Mouse (Mus musculus): Measurements from ENCODE around the gene Syna. TPM values are rescaled to one million over a fixed set of nuclear protein-coding genes. Genes with fewer than 3 reads are reported as not detected.
A peak's percentile ranks its signal among the peaks of the same experiment; 100 is the strongest.

The Syna gene
- not detected for total RNA-seq (2021)
- long read RNA-seq, experiment 1, result 0 reads
- long read RNA-seq, experiment 2, result 0 reads

DNA sequence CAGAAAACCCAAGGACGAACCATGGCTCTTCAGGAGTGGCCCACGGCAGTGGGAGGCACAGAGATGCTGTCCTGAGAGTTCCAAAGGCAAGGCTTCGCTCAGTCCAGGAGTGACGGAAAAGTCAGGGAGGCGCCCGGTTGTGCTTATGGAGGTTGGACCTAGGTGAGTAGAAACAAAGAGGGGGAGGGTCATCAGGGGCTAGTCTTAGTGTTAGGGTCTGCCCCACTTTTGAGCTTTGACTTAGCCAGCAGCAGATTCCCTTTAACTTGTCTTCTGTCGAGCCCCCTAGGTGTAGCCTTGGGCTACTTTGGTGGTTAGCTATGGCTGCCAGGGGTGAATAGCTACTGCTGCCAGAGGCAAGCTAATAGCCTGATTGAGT lies at the start of gene Syna:
TSS of gene Syna (minus strand) at position 101 of the 379 bp plus-strand sequence.
- no peak for DNase-seq (ENCODE audit: low spot score in 2 of 2)

DNA sequence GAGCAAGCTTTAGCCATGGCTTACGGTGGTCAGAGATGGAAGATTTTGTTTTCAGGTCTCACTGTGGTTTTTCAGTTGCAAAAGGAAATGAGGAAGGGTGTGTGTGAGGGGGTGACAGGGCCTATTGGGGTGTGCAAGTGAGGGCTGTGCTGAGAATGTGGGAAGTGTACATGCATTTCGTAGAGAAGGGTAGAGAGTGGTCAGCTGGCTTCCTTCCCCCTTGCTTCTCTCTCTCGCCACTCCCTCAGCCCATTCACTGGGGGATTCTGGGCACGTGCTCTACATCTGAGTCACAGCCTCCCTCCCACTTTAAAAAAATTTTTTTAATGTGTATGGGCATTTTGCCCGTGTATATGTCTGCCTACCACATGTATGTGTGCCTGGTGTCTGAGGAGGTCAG lies 47.1 kb upstream of the Syna start:
- no peak for DNase-seq (ENCODE audit: low spot score in 2 of 2)

GRCm38 (mm10) chr5:134606314-134606713 lies 46.3 kb upstream of the Syna start:
- DNase-seq (ENCODE audit: low spot score in 2 of 2), result no peak

DNA sequence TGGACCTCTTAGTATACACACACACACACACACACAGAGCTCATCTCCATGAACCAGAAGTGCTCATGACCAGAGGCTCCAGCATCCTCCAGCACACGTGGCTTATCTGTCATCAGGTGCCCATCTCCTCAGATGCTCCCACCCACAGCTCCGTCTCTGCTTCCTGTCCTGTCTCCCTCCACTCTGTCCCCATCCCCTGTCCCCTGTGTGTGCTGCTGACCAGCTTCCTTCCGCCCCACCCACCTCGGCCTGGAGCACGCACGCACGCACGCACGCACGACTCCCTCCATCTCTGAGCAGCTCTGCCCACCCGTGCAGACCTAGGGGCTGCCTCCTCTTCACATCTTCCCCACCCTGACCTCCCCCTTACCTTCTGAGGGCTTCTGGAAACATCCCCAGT lies 44.4 kb upstream of the Syna start:
- no peak for DNase-seq (ENCODE audit: low spot score in 2 of 2)

DNA sequence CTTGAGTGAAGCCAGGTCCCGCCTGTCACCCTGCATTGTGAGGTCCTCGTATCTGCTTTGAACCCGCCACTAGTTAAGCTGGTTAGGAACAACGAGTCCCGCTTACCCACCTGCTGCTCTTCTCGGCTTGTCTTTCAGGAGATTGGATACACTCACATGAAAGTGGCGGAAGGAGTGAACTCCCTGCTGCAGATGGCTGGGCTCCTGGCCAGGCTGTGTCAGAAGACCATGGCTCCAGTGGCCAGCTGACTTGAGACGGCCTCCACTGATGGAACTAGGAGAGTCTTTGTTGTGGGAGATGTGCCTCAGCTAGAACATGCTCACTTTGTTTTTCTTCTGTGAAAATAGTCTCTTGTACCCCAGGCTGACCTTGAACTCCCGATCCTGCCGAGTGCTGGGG lies 37.7 kb upstream of the Syna start:
- no peak for DNase-seq (ENCODE audit: low spot score in 2 of 2)

DNA sequence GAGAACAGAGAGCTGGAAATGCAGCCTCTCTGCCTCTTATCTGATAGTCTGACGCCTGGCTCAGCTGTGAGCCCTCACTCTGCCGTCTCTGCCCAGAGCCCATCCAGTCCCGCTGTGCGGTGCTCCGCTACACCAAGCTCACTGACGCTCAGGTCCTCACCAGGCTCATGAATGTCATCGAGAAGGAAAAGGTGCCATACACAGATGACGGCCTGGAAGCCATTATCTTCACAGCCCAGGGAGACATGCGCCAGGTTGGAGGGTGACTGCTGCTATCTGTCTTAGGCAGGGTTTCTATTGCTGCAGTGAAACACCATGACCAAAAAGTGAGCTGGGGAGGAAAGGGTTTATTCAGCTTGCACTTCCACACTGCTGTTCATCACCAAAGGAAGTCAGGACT lies 33.1 kb upstream of the Syna start:
- DNase-seq (ENCODE audit: low spot score in 2 of 2), result no peak

DNA sequence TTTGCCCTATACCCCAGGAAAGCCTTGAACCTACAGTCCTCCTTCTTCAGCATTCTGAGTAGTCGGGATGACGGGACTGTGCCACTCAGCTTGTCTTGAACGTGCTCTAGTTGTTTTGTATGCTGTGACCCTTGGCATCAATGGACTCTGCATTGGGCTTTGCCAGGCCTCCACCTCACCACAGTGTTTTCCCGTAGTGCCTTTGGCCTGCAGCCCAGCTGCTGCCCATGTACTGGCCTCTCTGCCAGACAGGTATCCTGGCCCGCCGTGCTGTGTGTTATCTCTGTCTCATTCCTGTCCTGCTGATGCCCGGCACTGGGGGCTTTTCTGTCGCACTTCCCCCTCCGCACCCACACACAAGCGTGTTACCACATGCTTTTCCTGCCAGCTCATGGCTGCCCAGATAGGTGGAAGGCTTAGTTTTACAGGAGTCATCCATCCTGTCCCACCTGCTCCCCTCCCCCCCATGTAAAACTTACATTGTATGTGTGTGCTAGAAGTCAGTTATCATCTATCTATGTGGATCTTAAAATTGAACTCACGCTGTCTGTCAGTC lies 32.1 kb upstream of the Syna start:
- DNase-seq (ENCODE audit: low spot score in 2 of 2), result no peak

DNA sequence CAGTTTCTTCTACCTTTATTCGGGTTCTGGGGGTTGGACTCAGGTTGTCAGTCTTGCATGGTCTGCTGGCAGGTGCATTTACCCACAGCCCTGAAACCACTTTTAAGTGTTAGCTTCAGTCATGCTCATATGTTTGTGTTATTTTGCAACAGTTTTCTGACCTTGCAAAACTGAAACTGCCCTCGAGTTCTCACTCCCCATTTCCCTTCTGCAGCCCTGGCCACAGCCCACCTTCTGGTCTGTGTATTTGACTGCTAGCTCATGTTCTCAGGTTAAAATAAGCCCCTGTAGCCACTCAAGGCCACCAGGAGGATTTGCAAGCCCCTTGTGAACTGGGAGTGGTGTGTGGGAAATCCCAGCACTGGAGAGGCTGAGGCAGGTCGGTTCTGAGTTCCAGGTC lies 29.9 kb upstream of the Syna start:
- no peak for DNase-seq (ENCODE audit: low spot score in 2 of 2)

DNA sequence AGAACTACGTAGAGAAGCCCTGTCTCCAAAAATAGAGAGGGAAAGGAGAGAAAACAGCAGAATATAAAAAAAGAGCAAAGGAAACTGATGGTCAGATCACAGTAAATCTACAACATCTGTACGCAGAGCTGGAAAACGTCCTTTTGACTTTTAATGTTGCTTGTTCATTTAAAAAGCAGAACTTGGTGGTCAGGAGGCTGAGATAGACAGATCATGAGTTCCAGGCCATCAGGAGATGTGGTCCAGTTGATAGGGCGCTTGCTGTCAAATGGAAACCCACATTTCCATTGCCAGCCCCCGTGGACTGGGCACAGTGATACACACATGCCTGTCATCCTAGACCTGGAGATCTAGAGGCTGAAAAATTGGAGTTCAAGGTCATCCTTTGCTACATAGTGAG lies 24.8 kb upstream of the Syna start:
- DNase-seq (ENCODE audit: low spot score in 2 of 2), result no peak

DNA sequence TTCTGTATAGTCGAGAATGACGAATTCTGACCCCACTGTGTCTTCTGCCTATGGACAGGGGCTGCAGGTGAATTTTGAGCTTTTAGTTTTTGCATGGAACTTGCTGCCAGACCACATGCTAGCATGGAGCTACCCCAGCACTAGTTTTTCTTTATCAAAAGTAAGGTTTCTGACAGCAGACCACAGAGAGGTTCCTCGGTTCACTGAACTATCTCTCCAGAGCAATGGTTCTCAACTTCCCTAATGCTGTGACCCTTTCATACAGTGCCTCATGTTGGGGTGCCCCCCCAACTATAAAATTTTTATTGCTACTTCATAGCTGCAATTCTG lies 23.9 kb upstream of the Syna start:
- DNase-seq (ENCODE audit: low spot score in 2 of 2), result no peak

- no peak for DNase-seq (ENCODE audit: low spot score in 2 of 2)
These were observed 23.3 kb upstream of the Syna start for GRCm38 (mm10) chr5:134583006-134583883.

- peak; percentile 95 to 96 for DNase-seq (ENCODE audit: low spot score in 2 of 2)
These were observed 22.4 kb upstream of the Syna start for GRCm38 (mm10) chr5:134582221-134582907.

GRCm38 (mm10) chr5:134581146-134581545 lies 21.2 kb upstream of the Syna start, which contains the start of gene Rfc2:
Rfc2 (plus strand) TSS chr5:134581366.
- DNase-seq (ENCODE audit: low spot score in 2 of 2), result no peak

DNA sequence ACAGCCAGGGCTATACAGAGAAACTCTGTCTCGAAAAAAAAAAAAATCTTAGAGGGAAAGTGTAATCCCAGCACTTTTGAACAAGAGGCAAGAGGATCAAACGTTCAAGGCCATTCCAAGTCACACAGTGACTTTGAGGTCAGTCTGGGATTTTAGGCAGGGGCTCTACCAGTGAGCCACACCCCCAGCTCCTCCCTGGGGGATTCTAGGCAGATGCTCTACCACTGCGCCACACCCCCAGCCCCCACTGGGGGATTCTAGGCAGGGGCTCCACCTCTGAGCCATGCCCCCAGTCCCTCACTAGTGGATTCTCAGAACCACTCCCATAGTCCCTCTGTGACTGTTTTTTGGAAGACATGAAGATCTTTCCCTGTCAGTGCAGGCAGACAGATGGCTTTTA lies 19.2 kb upstream of the Syna start:
- DNase-seq (ENCODE audit: low spot score in 2 of 2), result no peak

DNA sequence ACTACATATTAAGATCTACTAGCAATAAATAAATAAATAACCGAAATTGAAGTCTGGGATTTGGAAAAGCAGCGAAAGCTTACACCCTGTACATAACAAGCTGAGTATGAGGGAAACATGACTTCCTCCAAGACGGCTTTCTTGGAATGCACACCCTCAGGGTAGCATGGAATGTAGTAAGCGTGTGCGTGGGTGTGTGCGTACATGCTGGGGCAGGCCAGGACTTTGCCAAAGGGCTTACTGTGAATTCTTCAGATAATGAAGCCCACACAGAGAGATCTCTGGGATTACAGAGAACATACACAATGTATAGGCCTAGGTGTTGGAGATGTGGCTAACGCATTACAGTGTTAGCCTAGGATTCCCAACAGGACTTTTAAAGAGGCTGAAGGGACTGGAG lies 17.6 kb upstream of the Syna start:
- no peak for DNase-seq (ENCODE audit: low spot score in 2 of 2)

GRCm38 (mm10) chr5:134576517-134577220 lies 16.7 kb upstream of the Syna start:
- DNase-seq (ENCODE audit: low spot score in 2 of 2), result no peak

DNA sequence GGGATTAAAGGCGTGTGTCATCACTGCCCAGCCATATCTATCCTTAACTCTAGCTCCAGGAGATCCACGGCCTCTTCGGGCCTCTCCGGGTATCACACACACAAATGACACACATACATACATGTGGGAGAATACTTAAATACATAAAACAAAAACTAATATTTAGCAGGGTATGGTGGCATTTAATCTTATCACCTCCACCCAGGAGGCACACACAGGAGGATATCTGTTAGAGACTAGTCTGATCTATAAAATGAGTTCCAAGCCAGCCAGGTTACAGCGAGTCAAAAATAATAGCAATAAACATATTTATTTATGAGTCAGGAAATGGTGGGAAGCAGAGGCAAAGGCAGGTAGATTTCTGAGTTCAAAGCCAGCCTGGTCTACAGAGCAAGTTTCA lies 15.9 kb upstream of the Syna start:
- DNase-seq (ENCODE audit: low spot score in 2 of 2), result no peak

- DNase-seq (ENCODE audit: low spot score in 2 of 2), result no peak
These were observed 12.7 kb upstream of the Syna start for GRCm38 (mm10) chr5:134572508-134573214.

DNA sequence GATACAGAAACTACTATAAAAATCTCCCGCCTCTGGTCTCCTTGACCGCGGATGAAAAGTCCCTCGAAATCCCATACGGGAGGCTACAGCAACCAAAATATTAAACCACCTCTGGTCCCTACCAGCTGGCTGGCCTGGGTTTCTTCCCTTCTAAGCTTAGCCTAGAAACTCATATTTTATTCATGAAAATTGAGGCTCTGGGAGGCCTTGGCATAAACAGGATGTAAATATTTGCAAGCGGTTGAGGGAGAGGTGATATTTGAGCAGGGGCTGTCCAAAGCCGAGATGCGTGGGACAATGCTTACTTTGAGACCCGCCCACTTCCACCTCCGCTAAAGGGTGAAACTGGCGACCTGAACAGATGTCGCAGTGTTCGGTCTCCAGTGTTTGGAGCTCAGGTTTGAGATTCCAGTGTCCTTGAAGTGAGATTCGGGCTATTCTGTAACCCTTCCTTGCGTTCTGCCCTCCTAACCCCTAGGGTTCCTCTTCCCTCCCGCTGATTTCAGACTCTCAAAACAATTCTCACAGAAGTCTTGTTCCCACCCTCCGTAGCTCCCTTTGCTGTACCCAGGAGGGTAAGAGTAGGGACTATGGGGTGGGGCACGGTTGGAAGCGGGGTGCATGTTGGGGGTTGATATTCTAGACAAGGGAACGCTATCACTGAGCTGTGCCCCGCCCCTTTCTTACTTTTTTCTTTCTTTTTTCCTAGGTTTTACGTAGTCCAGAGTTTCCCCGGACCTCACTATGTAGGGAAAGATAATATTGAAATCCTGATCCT lies 11.9 kb upstream of the Syna start:
- peak; percentile 32 to 42 for DNase-seq (ENCODE audit: low spot score in 2 of 2)

DNA sequence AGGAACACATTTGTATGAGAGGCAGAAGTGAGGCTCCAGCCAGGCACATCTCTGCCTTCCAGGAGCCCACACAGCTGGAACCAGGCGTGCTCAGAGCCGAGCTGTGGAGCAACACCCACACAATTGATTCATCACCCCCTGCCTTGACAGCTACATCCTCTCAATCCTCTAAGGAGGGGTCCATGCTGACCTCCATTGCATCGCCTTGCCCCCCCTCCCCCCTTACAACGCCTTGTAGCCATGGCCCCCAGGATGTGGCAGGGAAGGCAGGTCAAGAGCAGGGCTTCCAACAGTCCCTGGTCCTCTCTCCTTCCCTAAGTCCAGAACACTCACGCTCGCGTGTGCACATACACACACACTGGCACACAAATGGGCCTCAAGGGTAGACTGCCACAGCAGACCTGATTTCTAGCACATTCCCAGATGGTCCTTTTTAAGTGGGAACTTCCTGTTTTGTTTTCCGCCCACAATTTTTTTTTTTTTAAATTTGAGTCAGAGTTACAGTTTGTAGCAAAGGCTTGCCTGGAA lies 9.1 kb upstream of the Syna start:
- no peak for DNase-seq (ENCODE audit: low spot score in 2 of 2)

Measured in adrenal gland, adult 18-20 months (tissue).